Mouse (Mus musculus) mesoderm, embryonic 11.5 days (tissue): ENCODE results near the gene Fgf12.

Experiments
- DNase-seq: peaks from one replicate; pipeline ENCODE4 v3.0.0-alpha.2; 2012; ENCODE audit warnings: low read depth, low spot score

The Fgf12 gene

DNA sequence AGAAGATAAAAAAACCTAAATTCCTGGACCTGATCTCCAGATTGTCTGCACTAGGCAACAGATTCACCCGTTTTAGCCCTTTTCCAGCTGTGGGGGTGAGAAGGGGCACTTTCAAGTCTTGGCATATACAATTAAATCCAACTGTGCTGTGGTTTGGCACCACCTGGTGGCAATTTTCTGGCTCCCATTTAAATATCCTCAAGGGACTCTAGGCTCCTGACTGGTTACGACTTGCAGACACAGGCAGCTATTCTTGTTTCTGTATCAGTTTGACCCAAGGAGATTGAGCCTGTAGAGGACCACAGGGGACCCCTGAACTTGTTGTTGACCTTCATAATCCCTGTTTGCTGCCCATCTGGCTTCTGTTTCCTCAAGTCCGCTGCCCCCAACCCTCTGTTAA lies 141.9 kb downstream of the Fgf12 start:
- DNase-seq: peak; percentile 78

DNA sequence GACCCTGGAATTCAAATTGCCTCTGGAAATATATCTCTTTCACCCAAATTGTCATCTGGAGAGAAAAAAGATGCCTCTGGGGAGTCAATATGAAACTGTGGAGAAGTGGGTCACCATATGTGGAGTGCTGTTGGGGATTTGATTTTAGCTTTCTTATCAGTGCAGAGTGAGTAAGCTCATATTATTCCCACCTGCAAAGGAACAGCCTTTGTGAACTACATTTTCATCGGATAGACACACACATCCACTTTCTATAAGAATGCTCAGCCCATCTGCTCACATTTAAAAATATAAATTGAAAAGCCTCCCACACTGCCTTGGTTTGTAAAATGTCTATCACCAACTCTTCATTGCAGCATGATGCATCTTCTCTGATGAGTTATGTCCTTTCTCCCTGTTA lies 149.7 kb downstream of the Fgf12 start:
- no peak for DNase-seq

DNA sequence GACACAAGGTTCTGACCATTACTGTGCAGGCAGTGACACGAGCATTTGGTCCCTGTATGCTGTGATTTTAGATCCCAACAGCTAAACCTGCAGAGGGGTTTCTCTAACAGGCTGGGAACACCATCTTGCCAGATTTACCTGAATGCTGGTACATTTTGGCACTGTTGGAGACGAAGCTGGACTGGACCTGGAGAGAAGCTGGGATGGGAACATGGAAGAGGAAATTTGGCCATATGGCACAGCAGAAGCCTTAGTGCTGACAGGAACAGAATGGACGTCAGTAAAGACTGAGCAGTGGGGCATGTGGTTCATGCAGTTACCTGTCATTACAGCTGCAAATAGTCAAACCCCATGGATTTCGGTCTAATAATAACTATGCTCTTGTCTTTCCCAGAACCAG lies 151.1 kb downstream of the Fgf12 start:
- no peak for DNase-seq

DNA sequence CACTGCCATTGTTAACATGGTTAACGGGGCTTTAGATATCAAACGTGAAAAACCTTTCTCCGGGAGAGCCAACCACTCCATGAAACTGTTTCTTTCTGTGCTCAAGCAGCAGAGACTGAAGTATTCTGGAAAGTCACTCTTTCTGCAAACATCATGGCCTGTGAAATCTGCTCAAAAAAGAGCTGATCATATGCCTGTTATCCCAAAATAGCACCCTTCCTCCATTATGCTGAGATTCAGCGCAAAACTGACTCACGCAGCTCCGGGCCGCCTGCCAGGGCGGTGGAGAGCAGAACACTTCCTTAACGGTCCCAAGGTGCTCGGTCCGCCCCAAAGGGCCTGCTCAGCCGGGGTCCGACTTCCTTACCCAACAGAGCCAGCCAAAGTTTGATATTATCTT lies 156.8 kb downstream of the Fgf12 start:
- DNase-seq: no peak

DNA sequence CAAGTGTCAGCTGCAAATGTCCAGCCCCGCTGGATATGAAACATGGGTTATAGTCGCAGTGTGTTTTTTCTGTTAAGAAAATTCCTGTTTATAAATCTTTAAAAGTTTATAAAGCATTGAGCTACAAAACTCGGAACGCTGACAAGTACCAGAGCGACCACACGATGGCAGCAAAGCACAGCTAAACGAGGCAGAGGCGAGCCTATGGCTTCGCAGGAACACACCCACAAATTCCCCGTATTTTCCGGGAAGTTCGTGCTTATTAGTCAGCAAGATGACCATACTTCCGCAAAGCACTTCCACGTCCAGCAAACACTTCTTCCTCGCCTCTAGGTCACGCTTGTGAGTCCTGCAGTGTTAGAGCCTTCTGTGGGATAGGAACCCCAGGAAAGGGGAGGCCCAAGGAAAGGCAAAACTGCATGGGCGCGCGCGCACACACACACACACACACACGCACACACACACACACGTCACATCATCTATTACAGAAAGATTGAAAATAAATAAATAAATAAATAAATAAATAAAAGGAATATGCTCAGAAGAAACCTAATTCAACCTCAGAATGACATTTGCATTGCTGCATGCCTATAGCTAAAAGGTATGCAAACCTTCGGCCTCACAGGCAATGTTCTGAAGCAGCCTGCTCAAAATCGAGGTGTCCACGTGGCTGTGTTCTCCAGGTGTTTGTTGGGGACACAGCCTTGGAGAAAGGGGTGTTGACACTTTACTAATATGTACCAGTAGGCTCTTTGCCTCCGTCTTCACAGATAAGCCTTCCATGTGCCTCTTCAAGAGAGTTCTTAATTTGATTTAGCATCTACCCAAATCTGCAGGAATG lies 159.6 kb downstream of the Fgf12 start:
- peak; percentile 85 for DNase-seq

DNA sequence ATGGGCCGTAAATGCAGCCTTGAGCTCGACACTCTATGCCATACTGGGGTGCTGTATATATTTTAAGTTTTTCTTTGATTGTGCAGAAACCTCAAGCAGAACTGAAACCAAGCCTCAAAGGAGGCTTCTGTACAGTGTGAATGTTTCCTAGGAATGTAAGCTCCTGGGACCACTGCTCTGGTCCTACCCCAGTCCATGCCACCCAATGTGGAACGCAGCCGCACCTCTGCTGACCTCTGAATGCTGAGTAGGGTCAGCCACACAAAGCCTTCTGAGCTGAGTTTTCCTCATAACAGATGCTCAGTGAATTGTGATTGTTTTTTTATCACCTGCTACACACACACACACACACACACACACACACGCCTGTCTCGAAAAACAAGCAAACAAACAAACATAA lies 160.4 kb downstream of the Fgf12 start:
- no peak for DNase-seq

DNA sequence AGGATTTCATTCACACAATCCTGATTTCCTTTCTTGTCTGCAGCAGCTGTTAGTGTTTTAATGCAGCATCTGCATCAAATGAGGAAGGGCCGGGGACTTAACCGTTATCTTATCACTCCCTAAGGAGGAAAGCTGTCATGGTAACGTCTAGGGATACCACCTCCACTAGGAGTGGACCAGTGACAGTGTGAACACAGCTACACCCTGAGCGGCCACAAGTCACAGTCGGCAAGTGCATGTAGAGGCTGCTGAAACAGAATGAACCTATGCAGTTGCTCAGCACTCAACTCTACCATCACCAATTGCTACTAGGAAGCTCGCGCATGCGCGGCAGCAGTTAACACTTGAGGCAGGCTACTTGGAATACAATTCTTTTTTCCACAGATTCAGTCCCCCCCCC lies 161.3 kb downstream of the Fgf12 start:
- DNase-seq: no peak

DNA sequence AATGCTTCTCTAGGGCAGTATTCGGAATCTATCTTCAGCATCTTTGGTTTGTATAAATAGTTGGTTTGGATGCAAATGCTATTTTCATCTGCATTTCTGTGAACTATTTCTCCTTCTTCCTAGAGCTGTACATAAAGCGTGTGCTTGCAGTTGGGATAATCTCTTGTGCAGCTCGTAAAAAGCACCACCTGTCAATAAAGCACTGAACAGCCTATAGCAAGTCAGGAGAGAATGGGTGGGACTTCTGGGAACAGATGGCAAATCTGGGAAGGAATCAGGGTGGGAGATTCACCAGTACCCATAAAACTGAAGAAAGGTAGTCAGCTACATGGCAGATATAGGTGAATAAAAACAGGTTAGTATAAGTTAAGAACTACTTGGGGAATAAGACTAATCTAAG lies 180.7 kb downstream of the Fgf12 start:
- no peak for DNase-seq

DNA sequence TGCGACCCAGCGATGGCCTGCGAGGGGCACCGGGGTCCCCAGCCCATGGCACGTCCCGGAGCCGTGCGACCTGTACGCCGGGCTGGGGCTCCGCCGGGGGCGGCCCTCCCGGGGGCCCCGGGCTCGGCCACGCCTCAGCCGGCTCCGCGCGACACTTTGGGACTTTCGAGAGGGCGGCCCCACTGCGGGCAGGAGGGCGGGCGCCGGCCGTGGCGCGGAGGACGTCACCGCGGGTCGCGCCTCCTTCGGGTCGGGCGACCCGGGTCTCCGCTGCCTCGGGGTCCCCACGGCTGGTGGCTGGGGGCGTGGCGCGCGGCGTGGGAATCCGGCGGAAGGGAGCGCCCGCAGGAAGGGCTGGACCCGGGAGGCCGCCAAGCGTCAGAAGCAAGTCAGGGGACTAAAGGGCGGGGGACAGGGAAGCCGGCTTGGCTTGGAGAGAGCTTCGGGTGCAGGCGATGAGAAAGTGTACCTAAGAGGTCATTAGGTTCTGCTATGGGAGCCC lies 188.1 kb downstream of the Fgf12 start:
- DNase-seq: peak; percentile 10

DNA sequence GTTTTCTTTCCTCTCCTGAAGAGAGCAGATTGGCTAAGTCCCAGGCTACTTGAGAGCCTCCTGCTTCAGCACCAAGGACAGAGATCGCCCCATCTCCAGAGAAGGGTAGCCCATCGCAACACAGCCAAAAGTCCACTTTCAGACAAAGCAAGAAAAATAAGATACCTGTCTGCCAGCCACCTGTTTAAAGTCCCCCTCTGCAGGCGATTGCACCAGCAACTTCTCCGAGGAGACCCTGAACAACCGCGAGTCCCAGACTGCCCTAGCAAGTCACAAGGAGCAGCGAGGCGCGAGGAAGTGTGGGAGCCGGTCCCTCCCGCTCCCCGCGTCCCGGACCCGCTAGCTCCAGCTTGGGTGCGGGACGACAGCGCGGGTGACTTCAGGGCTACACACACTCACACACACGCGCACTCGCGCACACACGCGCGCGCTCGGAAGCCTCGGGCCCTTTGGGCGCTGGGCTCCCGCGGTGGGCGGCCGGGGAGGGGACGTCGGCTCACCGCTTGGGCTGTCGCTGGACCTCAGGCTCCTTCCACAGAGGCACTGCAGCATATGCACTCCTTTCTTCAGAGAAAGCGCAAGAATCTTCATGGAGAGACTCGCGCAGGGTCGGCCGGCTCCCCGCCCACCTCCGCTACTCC lies 188.7 kb downstream of the Fgf12 start:
- peak; percentile 88 for DNase-seq

DNA sequence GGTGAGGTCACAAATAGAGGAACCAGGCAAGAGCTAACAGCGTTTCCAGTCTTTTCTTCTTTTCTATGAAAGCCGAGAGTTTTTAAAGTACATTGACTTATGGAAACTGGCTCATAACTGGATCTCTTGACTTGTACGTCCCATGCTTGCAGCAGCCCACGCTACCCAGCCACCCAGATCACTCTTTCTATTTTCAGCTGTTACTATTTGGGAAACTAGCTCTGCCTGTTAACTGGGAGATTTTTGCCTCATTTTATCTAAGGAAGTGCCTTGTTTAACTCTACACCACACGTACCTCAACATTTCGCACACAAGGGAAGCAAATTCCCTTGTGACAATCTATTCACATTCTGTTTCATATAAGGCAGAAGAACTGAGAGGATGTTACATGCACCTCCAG lies 190.0 kb downstream of the Fgf12 start:
- DNase-seq: no peak

DNA sequence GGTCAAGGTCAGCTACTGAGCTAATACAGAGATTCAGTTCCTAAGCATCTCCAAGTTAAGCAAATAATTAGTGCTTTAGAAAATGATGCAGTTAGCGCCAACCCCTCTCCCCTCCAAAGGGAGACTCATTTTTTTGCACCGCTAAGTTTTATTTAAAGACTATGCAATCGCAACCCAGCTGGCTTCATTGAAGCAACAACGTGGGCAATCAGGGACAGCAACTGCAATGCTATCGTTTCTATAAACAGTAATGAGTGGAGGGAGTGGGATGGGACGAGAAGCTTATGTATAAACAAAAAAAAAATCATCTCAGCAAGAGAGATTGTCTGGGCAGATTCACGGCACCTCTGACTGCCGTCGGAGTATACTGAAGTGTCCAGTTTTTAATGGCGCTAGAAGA lies 197.6 kb downstream of the Fgf12 start:
- DNase-seq: no peak

DNA sequence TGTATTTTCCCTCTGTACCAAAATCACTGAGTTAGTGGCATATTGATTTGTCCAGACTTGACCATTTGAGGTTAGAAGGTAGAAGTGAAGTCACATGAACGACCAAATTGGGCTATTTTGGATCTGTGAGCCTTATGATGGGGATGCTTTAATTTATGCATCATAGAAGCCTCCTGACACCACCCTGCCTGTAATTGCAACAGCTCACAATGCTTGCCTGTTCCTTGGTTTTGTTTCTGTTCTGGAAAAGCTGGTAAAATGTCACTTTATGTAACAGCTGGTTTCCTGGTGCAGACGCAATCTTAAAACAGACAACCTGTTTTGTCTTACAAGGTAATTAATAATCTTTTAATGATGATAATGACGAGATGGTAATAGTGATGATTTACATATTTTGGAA lies 213.4 kb downstream of the Fgf12 start:
- no peak for DNase-seq

DNA sequence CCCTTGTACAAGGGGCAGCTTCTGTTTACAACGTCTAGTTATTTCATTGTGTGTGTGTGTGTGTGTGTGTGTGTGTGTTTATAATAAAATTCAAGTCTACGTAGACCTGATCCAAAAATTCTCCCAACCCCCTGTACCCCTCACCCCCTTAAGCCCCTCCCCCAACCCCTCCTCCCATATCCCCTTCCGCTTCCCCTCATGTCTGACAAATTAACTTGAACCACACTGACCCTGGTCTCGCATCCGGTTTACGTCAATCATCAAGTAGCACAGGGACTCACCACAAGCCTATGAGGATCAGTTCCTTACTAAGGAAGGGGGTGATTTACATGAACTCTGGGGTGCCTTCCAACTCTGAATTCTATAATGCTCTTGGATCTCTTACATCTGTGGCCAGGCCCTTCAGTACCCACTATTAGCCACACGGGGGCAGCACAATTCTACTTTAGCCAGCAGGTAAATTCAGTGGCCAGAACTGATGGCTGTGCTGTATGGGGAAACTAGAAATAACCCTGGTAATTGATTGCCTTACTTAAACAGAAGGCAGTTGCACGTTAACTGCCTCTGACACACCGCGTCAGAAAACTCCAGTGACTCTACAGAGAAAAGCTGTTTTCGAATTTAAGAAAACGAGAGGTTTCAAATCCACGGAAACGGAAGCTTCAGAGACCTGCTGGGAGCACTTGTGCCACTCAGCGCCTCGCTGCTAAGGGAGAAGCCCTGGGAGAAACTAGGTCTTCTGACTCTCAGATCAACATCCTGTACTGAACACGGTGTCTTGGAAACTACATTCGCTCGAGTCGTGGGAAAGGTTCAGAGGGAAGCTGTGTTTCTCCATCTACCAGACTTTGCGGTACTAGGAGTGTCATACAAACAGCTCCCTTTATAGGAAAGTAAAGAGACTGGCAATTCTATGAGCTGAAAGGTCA lies 235.0 kb downstream of the Fgf12 start:
- peak; percentile 84 for DNase-seq

DNA sequence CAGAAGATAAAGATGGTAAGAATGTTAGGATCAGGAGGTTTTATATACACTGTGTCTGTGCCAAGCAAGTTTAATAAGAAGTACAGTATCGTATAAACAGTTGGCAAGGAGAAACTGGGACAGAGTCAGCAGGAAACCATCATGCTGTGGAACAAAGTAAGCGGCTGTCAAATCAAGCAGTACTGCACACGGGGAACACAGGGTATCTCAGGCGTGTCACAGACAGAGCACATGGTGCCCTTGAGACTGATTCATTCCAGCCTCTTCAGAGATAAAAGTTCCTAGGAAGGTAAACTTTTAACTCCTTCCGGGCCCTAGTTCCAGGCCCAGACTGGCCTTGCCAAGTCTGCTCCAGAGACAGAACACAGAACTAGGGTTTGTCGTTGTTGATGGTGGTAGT lies 240.4 kb downstream of the Fgf12 start:
- DNase-seq: peak; percentile 1

DNA sequence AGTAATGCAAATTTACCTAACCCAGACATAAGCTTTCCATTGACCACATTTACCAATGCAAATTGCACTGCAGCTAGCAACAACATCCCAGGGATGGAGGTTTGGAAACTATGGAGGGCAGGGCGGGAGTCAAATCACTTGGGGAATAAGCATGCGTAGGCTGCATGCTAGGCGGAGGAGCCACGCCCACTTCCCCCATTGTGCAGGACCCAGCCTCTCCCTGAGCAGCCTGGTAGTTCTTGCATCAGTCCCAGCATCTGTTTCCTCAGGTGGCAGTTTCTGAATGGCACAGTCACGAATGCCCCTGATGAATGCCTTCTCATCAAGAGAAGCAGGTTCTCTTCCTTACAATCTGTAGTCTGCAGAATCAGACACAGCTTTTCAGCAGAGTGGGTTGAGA lies 241.5 kb downstream of the Fgf12 start:
- peak; percentile 6 for DNase-seq

DNA sequence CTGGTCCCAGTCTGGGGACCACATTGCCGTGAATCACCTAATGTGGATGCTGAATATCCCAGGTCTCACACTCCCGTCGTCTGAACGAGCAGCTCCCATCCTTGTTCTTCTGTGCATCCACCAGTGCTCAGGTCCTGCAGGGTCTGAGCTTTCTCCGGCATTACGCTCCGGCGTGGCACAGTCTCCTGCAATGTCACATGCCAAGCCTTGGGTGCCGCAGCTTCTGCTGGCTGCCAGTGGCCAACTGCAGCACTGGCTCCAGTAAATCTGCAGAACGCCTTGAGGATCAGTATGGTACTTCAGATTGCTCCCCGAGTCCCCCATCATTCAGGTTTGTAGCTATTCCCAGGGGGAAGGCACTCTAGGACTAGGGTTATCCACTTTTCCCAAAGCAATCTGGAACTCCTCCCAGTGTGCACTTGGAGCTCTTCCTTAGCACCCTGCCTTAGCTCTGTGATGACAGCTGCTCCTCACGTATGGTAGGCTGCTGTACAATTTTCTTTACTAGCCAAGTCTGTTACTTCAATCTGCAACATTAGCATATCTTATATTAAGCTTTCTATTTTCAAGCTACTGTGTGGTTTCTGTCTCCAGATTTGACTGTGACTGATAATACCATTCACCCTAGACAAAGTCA lies 254.8 kb downstream of the Fgf12 start:
- no peak for DNase-seq

DNA sequence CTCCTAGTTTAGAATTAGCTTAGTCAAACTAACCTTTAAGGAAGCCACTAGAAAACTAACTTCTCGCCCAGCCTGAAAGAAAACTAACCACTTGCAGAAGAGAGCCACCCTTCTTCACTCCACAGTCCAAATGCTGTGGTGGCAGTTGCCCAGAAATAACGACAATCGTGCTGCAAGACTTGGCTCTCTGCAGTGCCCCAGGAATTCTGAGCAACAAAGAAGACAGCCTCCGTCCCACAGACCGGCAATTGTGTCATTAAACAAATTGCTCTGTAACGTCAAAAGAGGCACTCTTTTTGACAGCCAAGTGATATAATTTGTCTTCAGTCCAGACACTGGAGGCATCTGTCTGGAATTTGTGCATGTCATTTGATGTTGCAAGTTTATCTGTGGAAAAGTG lies 261.2 kb downstream of the Fgf12 start:
- DNase-seq: peak; percentile 4

DNA sequence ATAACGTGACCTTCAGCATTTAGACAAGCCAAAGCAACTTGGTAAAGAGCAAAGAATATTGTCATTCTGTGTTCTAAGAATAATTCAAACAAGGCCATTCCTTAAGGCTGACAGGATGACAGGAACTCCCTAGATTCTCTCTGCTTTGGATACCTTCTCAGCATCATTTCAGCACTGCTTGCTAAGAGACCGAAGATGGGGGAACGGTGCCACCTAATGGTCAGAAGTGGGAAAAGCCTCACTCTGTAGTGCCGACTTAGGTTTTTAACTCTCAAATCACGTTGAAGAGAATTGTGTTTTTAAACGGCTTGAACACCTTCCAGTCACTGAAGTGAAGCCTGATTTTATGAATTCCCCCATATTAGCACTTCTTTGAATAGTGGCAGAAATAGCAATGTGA lies 262.4 kb downstream of the Fgf12 start:
- DNase-seq: peak; percentile 79

DNA sequence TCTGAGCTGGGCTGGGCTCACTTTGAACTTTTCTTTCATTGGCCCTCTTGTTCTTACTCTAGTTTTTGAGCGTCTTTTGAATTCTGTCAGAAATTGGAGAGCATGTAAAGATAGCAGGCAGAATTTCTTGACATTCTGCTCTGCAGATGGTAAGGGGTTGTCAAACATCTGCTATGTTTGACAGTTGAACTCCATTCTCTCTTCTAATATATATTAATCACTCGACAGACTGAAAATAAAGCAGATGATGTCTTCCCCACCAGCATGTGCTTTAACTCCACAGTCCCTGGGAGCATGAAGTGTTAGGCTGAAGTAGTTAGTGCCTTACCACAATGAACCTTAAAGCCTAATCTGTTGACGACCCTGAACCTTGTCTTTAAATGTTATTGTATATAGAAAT lies 267.9 kb downstream of the Fgf12 start:
- no peak for DNase-seq

DNA sequence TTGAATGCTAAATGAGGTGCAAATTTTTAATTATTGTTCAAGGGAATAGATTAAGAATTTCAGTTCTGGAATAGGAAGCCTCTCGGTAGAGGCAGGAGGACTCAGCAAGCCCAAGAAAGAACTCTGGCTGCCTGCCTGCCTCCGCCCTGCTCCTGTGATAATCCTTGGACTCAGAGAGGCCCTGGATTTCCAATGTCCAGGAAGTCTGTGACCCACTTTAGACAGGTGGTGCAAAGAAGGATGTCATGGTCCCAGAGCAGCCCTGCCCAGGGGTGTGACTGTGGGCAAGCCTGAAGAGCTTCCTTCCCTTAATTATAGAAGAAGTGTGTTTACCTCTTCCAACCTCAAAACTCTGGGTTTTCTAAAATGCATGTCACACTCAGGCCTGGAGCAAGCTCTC lies 273.8 kb downstream of the Fgf12 start:
- no peak for DNase-seq

DNA sequence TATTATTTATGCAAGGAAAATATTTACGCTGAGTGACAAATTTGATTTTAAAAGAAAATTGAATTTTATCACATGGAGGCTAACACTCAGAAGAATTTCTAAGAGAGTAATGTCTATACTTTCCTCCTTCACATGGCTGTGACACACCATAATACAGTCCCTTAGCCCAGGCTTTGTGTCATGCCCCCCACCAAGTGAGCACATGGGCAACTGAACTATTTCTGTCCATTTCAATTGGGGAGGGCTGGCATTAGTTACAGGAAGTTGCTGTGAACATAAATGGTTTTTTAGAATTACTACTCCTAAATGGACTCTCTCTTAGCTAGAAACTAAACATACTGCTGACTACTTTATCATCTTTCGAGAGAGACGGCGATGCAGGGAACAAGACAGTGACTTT lies 276.2 kb downstream of the Fgf12 start:
- DNase-seq: no peak
